Mouse (Mus musculus) embryonic fibroblast, embryonic 13.5 days (primary cell): ENCODE results near the gene Ncbp3.

Experiments
- CTCF ChIP-seq: IDR thresholded peaks from 2 replicates; pipeline ENCODE4 v1.5.1; 2011; ENCODE audit warnings: mild to moderate bottlenecking, control low read depth, low read length, moderate library complexity, borderline replicate concordance; ENCODE audit not compliant: insufficient read depth
- POLR2A ChIP-seq: IDR thresholded peaks from 2 replicates; pipeline ENCODE4 v1.6.1; 2011; ENCODE audit warnings: low read depth, mild to moderate bottlenecking, control low read depth, low read length, moderate library complexity

DNA sequence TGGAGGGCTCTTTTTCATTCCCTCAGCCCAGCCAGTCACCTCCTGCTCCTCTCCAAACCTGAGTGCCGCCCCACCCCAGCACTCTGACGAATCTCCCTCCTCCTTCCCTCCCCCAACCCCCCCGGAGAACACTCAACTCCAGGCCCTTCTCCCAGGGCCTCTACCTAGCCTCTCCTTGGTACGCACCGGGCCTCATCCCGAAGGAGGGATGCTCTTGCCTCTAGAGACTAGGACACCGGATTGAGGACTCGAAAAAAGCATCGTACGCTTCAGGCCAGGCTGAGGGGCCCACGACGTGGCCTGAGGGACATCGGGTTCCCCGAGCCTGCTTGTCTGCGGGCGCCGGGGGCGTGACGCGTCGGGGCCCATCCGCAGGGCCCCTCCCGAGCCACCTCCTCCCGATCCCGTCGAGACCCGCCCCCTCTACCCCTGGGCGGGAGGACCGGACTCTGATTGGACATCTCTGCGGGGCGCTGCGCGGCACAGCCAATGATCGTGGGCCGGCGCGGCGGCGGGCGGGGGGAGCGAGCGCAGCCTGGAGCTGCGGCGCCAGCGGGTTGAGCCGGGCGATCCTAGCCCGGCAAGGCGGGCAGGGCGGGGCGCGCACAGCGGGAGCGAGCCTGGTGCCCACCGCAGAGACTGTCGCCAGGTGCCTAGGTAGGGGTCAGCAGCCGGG is 29.0 kb upstream of the Ncbp3 start, which contains the start of gene Camkk1:
- TF ChIP-seq CTCF, result no peak
- peak; percentile 69 for TF ChIP-seq POLR2A
